Mouse (Mus musculus): ENCODE results near the gene Chid1.

DNA sequence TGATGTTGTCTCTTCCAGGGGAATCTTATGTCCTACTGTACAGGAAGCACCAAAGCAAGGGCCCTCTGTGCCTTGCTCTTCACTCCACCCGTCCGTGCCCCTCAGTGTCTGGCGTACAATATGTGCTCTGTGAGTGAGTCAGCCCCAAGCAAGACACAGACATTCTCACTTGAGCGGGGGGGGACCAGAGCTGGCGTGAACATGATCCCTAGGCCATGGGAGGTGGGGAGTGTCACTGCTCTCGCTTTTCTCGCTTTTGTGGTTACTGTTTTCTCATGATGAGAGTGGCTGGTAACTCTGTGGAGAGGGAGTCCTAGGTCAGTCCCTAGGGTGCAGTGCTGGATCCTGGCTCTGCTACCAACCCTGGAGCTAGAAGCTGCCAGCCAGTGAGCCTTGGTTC, 24.9 kb upstream of the Chid1 start:
- TF ChIP-seq CTCF (IDR thresholded peaks at IDR 0.05; ENCODE audit: borderline replicate concordance, insufficient read depth, low read depth, low read length) (no peak), POLR2A (IDR thresholded peaks at IDR 0.05; ENCODE audit: borderline replicate concordance, insufficient read depth, low read length) (no peak)

All from cerebellum, adult 2 months (tissue).